Mouse (Mus musculus) embryonic fibroblast, embryonic 13.5 days (primary cell): ENCODE data around the gene P2ry10b.

Experiments
- CTCF ChIP-seq: IDR thresholded peaks from 2 replicates; pipeline ENCODE4 v1.5.1; 2011; ENCODE audit warnings: mild to moderate bottlenecking, control low read depth, low read length, moderate library complexity, borderline replicate concordance; ENCODE audit not compliant: insufficient read depth
- POLR2A ChIP-seq: IDR thresholded peaks from 2 replicates; pipeline ENCODE4 v1.6.1; 2011; ENCODE audit warnings: low read depth, mild to moderate bottlenecking, control low read depth, low read length, moderate library complexity

- TF ChIP-seq CTCF = no peak
- TF ChIP-seq POLR2A = no peak
Observed at GRCm38 (mm10) chrX:107156021-107156420, 7.3 kb downstream of the P2ry10b start.
